Mouse (Mus musculus) G1E (cell line): ENCODE data around the gene Zfp697. TPM values are rescaled to one million over a fixed set of nuclear protein-coding genes. Genes with fewer than 3 reads are reported as not detected.

Experiments used
- ATAC-seq: 2 replicates; pipeline ENCODE4 v1.8.0; 2016; ENCODE audit warnings: mild to moderate bottlenecking; ENCODE audit not compliant: insufficient number of reproducible peaks, poor library complexity, low FRiP score, severe bottlenecking; ENCODE audit errors: extremely low read depth
- DNase-seq: peaks from one replicate; pipeline ENCODE4 v3.0.0; 2012; ENCODE audit warnings: low spot score
- H3K27me3 ChIP-seq: 2 replicates; pipeline ENCODE4 v1.6.1; 2012; ENCODE audit warnings: mild to moderate bottlenecking, low read length, inconsistent platforms; ENCODE audit not compliant: insufficient read depth
- H3K36me3 ChIP-seq: replicated peaks from 2 replicates; pipeline ENCODE3; 2012; ENCODE audit warnings: mild to moderate bottlenecking, inconsistent platforms
- H3K4me1 ChIP-seq: 2 replicates; pipeline ENCODE4 v1.6.1; 2012; ENCODE audit warnings: low read depth, low read length, inconsistent platforms, mixed read lengths; ENCODE audit not compliant: insufficient read depth
- H3K4me3 ChIP-seq: 2 replicates; pipeline ENCODE4 v1.5.1; 2012; ENCODE audit warnings: low read depth, mild to moderate bottlenecking, inconsistent platforms, low read length, moderate library complexity, mixed read lengths
- H3K9me3 ChIP-seq: replicated peaks from 2 replicates; pipeline ENCODE4 v1.6.1; 2012; ENCODE audit warnings: inconsistent platforms
- CTCF ChIP-seq: IDR thresholded peaks from 2 replicates; pipeline ENCODE4 v1.5.1; 2012; ENCODE audit warnings: low read depth, low read length, inconsistent platforms, mixed read lengths
- GATA1 ChIP-seq: IDR thresholded peaks from 2 replicates; pipeline ENCODE4 v1.6.1; 2012; ENCODE audit warnings: borderline replicate concordance, low read length, inconsistent platforms, mixed read lengths
- GATA2 ChIP-seq: IDR thresholded peaks from 2 replicates; pipeline ENCODE4 v1.6.1; 2012; ENCODE audit warnings: low read depth, low read length, inconsistent platforms, borderline replicate concordance
- POLR2AphosphoS5 ChIP-seq: IDR thresholded peaks from 2 replicates; pipeline ENCODE4 v1.6.1; 2012; ENCODE audit warnings: low read depth, low read length, inconsistent platforms; ENCODE audit not compliant: insufficient replicate concordance
- TAL1 ChIP-seq: conservative IDR thresholded peaks from 2 replicates; pipeline ENCODE4 v1.6.1; 2012; ENCODE audit warnings: low read depth, low read length, inconsistent platforms, mixed read lengths
- polyA plus RNA-seq: library from polyadenylated mRNA; stranded (reverse); fragments of >175 nt; gene quantifications from 2 replicates; pipeline ENCODE4 v1.2.3, GENCODE M21; 2012
- total RNA-seq, 2 experiments: library from RNA; stranded (forward) in 1 of 2; stranded (reverse) in 1 of 2; fragments of 200-1000 nt in 1 of 2; fragments of >200 nt in 1 of 2; fragmentation: Nextera tagmentation in 1 of 2; gene quantifications; 2 replicates each; pipeline ENCODE4 v1.2.3; 2014 to 2017

The Zfp697 gene
- total and polyA plus RNA-seq, 3 experiments: 0.16 TPM; not detected in 2

DNA sequence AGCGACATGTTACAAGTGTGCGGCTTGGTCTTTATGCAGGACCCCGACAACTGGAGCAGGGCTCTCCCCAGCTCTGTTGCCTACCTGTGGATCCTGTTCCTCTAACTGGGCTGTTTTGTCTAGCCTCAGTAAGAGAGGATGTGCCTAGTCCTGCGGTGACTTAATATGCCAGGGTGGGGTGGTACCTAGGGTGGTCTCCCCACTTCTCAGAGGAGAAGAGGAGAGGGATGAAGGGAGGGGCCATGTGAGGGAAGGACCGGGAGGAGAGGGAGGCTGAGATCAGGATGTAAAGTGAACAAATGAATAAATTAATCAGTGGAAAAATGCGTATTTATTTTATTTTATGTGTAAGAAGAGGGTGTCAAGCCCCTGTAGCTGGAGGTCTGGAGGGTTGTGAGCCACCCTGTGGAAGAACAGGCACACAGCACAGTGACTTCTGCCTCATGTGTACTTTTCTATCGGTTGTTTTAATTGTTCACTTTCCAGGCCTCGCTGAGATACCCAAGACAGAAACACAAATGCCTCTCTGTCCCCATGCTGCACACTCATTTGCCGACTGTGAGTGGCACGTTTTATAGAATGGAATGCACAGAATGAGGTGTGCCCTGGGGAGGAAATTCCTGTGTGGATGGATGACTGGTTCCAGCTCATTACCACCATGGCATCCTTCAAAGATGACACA lies 26.8 kb upstream of the Zfp697 start:
- no peak for DNase-seq
- no peaks in the 10 kb centered on the region for H3K4me1 ChIP-seq
- no peak for ATAC-seq
- H3K4me3 ChIP-seq: no peak overlapping the region
- no peak for TF ChIP-seq GATA2
- TF ChIP-seq CTCF: no peak
- no peak for TF ChIP-seq GATA1
- no peaks in the 10 kb centered on the region for H3K36me3 ChIP-seq
- H3K9me3 ChIP-seq: peaks cover 49% of the 10 kb centered on the region
- no peaks in the 10 kb centered on the region for H3K27me3 ChIP-seq

DNA sequence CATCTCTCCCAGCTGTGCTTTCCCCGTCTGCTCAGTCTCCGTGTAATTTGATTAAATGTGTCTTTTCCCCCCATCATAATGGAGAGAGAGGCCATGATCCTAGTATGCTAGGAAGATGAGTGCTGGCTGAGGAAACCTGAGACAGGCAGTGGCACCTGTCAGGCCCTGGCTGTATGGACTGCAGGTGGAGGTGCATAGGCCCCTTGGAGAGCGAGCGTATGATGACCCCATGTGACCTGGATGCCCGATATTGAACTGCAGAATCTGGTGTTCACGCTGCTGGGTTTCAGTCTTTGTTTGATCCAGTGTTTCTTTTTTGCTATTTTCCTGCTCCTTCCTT lies 26.3 kb upstream of the Zfp697 start:
- Histone ChIP-seq H3K36me3 (no peaks in the 10 kb centered on the region), H3K27me3 (no peaks in the 10 kb centered on the region), H3K4me1 (no peaks in the 10 kb centered on the region), H3K4me3 (no peak overlapping the region), H3K9me3 (peaks cover 51% of the 10 kb centered on the region)
- TF ChIP-seq GATA2 (no peak), POLR2AphosphoS5 (no peak), TAL1 (no peak), GATA1 (no peak), CTCF (no peak)
- no peak for ATAC-seq
- DNase-seq: no peak

DNA sequence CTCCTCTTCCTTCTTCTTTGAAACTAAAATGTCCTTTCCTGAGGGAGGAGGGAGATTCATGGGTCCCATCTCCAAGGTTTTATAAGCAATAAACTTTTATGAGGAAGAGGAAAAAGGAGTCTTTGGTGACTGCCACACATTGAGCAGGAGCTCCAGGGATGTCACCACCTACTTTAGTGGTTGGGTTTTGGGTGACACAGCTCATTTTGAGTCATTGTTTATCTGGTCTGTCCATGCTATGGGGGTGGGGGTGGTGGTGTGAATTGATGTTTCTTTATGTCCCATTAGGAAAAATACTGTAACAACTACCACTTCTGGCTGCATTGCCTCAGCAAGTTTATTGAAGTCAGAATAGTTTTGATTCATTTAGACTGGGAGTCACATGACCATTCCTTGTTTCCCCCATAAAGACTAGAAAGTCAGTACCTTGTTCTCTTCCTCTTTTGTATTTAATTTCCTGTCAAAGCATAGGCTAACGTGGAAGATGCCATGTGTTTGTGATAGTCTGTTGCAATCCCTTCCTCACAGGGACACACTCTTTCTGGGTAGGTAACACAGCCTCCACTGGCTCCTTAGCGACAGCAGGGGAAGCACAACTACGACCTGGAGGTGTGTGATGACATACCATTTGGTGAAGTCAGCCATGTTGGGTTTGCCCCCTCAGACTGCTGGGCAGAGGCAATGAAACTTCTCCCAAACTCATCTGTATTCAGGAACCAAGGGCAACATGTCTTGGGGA lies 25.5 kb upstream of the Zfp697 start:
- no peak overlapping the region for H3K4me3 ChIP-seq
- no peaks in the 10 kb centered on the region for H3K36me3 ChIP-seq
- no peak for DNase-seq
- H3K4me1 ChIP-seq: no peaks in the 10 kb centered on the region
- H3K9me3 ChIP-seq: peaks cover 51% of the 10 kb centered on the region
- no peak for TF ChIP-seq GATA1
- TF ChIP-seq CTCF: no peak
- TF ChIP-seq TAL1: no peak
- no peak for TF ChIP-seq POLR2AphosphoS5
- TF ChIP-seq GATA2: no peak
- no peak for ATAC-seq
- no peaks in the 10 kb centered on the region for H3K27me3 ChIP-seq

DNA sequence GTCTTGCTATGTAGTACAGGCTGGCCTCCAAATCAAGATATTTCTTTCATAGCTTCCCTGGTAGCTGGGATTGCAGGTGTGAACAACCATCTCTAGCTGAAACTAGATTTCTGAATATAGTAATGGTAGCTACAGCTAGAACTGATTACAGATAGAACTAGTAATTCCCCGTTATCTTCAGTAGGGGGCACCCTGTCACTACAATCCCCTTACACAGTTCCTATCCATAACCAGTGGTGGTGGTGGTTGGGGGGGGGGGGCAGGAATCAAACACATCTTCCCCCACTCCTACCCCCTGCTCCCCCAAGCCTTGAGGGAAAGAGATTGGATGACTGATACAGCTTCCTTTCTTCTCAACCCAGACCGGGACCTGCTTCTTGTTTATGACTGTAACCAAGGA lies 19.5 kb upstream of the Zfp697 start:
- H3K27me3 ChIP-seq: no peaks in the 10 kb centered on the region
- H3K4me1 ChIP-seq: no peaks in the 10 kb centered on the region
- no peak for ATAC-seq
- no peaks in the 10 kb centered on the region for H3K36me3 ChIP-seq
- no peak for DNase-seq
- H3K4me3 ChIP-seq: no peak overlapping the region
- TF ChIP-seq GATA1 (no peak), CTCF (no peak), GATA2 (no peak), TAL1 (no peak), POLR2AphosphoS5 (no peak)
- peaks cover 53% of the 10 kb centered on the region for H3K9me3 ChIP-seq

DNA sequence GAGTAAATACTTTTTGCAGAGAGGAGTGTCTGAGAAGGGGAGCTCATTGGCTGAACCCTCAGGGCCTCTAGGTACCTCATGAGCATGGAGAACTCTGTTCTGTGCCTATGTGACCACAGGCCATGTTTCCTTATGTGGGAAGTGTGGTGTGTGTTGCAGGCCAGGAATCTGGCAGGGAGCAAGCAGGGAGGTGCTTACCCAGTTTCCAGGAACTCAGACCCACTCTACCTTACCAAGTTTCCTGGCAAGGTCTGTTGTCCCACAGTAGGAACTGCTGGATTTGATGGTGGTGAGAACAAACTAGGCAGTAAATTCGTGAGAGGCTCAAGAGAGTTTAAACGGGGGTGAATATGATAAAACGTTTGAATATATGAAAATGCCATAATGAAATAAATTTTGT lies 16.2 kb upstream of the Zfp697 start:
- peaks cover 38% of the 10 kb centered on the region for H3K9me3 ChIP-seq
- H3K36me3 ChIP-seq: no peaks in the 10 kb centered on the region
- no peak for TF ChIP-seq GATA2
- no peak for TF ChIP-seq CTCF
- no peak for TF ChIP-seq GATA1
- no peak for TF ChIP-seq TAL1
- no peak for TF ChIP-seq POLR2AphosphoS5
- no peaks in the 10 kb centered on the region for H3K27me3 ChIP-seq
- H3K4me3 ChIP-seq: no peak overlapping the region
- DNase-seq (no peak), ATAC-seq (no peak)
- H3K4me1 ChIP-seq: no peaks in the 10 kb centered on the region

DNA sequence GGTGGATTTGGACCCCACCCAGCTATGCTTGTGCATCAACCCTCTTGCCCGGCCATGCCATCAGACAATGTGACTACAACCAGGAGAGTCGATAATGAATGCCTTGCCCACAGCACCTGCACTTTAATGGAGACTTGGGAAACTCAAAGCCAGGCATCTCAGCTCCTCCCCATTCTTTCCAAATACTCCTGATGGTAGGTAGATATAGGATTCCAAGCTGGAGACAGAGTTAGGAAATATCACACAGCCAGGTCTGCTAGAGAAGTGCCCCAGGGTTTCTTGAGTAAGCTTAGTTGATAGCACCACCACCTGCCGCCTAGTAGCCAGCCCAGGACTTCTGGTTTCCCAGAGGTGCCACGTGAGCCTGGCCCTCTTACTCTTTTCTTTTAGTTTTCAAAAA lies 15.4 kb upstream of the Zfp697 start:
- no peaks in the 10 kb centered on the region for H3K4me1 ChIP-seq
- DNase-seq (no peak), ATAC-seq (no peak)
- no peaks in the 10 kb centered on the region for H3K27me3 ChIP-seq
- H3K4me3 ChIP-seq: no peak overlapping the region
- no peaks in the 10 kb centered on the region for H3K36me3 ChIP-seq
- H3K9me3 ChIP-seq: peaks cover 37% of the 10 kb centered on the region
- no peak for TF ChIP-seq CTCF
- no peak for TF ChIP-seq GATA2
- no peak for TF ChIP-seq TAL1
- no peak for TF ChIP-seq POLR2AphosphoS5
- no peak for TF ChIP-seq GATA1
